Mouse (Mus musculus) urinary bladder, postnatal 25 days (tissue): ENCODE measurements around the gene Ap1g2.

Experiments
- DNase-seq: peaks from one replicate; pipeline ENCODE4 v3.0.0; 2022; ENCODE audit warnings: low spot score

The Ap1g2 gene

DNA sequence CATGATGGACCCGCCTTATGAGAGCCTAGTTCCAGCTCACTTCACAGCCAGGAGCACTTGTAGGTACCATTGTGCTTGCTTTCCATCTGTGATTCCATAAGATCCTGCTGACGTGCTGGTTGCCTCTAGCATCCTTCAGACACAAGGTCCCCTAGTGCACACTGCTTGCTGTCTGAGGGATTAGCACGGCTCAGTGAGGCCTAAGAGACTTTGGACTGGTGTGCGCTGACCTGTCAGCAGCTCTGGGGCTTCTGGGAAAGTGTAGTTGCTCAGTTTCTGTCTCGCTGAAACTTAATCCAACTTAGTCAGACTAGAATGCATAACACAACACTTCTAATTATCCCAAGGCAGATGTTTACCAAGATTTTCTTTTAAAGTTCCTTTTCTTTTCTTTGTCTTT lies 46.5 kb downstream of the Ap1g2 start:
- DNase-seq = no peak

DNA sequence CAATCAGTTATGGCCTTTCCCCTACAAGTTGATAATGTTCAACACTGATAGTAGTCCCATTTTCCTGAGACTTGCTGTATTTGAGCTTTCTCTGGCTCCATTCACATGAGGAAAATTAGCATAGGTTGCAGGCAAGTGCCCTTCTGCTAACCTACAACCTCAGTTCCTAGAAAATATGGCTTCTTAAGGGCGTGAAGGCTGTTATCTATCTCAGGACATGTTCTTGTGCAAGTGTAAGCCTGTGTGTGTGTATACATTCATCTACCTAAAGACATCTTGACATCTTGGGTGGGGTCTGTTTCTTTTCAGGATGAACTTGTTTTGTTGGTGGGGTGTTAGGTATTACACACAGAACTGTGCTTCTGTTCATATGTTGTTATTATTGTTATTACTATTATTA lies 47.4 kb downstream of the Ap1g2 start:
- no peak for DNase-seq

DNA sequence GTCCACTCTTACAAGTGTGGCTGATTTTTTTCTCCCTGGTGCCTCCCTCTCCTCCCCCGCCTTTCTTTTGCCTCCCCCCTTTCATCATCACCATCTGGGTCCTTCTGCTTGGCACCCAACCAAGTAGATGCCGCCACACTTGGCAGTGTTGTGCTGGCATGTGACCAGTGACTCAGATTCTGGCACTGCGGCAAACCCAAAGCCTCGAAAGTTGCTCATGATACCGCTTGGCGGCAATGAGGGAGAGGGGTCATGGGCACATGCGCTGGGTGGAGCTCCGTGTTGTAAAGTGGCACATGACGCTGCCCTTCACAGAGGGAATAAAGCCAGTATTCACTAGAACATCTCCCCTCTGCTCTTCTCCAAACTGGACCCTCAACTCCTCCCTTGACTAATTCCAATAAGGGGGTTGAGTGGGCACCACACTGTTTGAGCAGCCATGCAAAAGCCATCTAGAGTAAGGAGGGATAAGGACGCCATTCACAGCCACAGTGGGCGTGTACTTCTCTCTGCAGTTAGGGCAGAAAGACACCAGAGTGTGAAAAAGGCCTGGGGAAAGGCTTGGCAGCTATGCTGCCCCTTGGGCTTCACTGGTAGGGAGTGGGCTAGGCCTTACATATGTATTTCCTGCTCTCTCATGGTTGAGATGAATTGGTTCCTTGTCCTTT lies 51.1 kb downstream of the Ap1g2 start:
- no peak for DNase-seq

DNA sequence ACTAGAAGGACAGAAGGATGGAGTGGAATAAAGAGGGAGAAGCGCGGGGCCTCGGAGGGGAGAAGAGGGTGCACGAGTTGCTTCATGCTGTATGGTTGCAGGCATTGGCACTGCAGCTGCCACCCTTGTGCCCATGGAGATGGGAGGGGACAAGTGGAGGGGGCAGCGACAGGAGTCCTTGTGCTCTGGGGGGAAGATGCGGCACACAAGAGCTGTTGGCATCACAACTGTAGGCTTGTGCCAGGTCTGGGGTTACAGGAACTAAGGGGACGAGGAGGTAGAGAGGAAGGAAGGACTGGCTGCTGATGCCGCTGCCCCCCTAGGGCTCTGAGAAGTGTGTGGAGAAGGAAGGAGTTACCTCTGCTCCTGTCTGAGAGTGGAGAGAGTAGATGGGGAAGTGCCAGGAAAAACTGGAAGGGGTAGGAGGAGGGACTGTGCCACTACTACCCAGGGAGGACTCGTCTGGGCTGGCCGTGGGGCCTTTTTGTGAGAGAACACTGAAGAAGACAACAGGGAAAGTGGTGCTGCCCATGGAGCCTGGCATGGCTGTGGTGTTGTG lies 52.1 kb downstream of the Ap1g2 start:
- no peak for DNase-seq

DNA sequence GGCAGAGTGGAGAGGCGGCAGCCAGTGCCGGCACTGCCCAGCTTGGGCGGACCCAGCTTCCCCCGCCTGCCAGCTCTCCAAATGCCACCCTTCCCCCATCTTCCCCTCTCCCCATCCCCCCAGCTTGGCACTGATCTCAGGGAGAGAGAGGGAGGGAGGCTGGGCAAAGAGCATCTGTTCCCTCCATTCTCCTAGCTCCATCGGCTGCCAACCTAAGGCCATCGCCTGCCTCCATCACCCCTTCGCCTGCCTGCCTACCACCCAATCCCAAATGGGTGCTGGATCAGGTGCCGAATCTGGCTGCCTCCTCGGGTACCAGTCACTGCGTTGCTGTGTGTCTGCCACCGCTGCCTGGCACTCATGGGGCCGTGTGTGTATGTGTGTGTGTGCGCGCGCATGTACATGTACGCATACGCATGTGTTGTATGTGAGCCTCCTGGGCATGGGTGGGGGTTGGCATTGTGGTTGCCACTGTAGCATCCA lies 52.6 kb downstream of the Ap1g2 start:
- DNase-seq = no peak

DNA sequence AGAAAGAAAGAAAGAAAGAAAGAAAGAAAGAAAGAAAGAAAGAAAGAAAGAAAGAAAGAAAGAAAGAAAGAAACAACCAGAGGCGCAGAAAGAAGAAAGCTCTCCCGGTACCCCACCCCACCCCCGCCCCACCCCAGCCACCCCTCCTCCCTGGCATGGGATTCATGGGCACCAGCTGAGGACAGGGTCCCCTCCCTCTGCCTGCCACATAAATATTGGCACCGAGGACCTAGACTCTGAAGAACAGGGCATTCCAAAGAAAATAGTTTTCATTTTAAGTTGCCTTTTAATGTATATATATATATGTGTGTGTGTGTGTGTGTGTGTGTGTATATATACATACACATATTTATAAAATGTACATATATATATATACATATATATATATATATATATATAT lies 53.3 kb downstream of the Ap1g2 start:
- DNase-seq = no peak

DNA sequence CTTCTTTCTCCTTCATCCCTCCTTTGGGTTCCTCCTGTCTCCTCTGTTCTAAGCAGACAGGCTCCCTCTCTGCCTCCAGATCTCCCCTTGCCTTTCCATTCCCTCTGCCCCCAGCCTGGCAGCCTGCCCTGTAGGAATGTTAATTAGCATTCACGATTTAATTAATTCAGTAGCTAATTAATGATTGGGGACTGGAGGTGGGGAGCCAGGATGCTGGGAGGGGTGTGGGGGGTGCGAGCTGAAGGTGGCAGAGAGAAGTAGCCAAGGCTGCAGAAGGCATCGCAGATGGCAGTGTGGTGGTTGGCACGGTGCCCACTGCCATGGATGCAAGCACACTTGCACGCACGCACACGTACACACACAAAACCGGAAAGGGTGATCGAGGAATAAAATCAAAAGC lies 53.9 kb downstream of the Ap1g2 start:
- no peak for DNase-seq
